Mouse (Mus musculus): ENCODE results near the gene Ift27. TPM values are rescaled to one million over a fixed set of nuclear protein-coding genes. Genes with fewer than 3 reads are reported as not detected.

Gene Ift27
- total RNA-seq, 2 experiments from 2014 or later, result 35.4 to 42.3 TPM

- intact Hi-C loops (cut with DNase I), result loop anchor here (5.0 kb wide), 3 partner anchors 58 to 247 kb away; no protein-coding TSS in a partner anchor
- DNase-seq (ENCODE audit: low spot score in 2 of 2), result no peak
These were observed 959 bp upstream of the Ift27 start for GRCm38 (mm10) chr15:78174887-78175245.

GRCm38 (mm10) chr15:78172899-78173817 lies 749 bp downstream of the Ift27 start:
- no peak for DNase-seq (ENCODE audit: low spot score in 2 of 2)
- intact Hi-C loops (cut with DNase I), result loop anchor here (1.0 to 5.0 kb wide), 3 partner anchors 56 to 191 kb away; no protein-coding TSS in a partner anchor

- peak; percentile 57 to 83 for DNase-seq (ENCODE audit: low spot score in 2 of 2)
- intact Hi-C loops (cut with DNase I), result loop anchor here (1.0 to 5.0 kb wide), 3 partner anchors 55 to 190 kb away; no protein-coding TSS in a partner anchor
These were observed 1.5 kb downstream of the Ift27 start for GRCm38 (mm10) chr15:78172256-78172898.

- intact Hi-C loops (cut with DNase I), result loop anchor here (1.0 to 5.0 kb wide), 3 partner anchors 54 to 189 kb away; no protein-coding TSS in a partner anchor
- DNase-seq (ENCODE audit: low spot score in 2 of 2), result peak; percentile 48 to 81
These were observed 2.3 kb downstream of the Ift27 start for GRCm38 (mm10) chr15:78171651-78172050.

- intact Hi-C loops (cut with DNase I), result loop anchor here (5.0 kb wide), 2 partner anchors 53 to 98 kb away; no protein-coding TSS in a partner anchor
- no peak for DNase-seq (ENCODE audit: low spot score in 2 of 2)
These were observed 3.2 kb downstream of the Ift27 start for GRCm38 (mm10) chr15:78170708-78171107.

- DNase-seq (ENCODE audit: low spot score in 2 of 2), result peak; percentile 44 to 63
- intact Hi-C loops (cut with DNase I), result no loop called here
These were observed 4.3 kb downstream of the Ift27 start for GRCm38 (mm10) chr15:78169566-78169965.

- no peak for DNase-seq (ENCODE audit: low spot score in 2 of 2)
These were observed 8.6 kb downstream of the Ift27 start for GRCm38 (mm10) chr15:78165292-78165691.

GRCm38 (mm10) chr15:78164466-78164865 lies 9.4 kb downstream of the Ift27 start:
- DNase-seq (ENCODE audit: low spot score in 2 of 2), result no peak
- intact Hi-C loops (cut with DNase I), result no loop called here

More at GRCm38 (mm10) chr15:78165292-78165691, 8.6 kb downstream of the Ift27 start:
- intact Hi-C loops (cut with DNase I), result no loop called here

- DNase-seq (ENCODE audit: low spot score in 2 of 2), result no peak
- intact Hi-C loops (cut with DNase I), result no loop called here
These were observed 12.0 kb downstream of the Ift27 start for GRCm38 (mm10) chr15:78161946-78162345.

GRCm38 (mm10) chr15:78158335-78158734 lies 15.6 kb downstream of the Ift27 start:
- intact Hi-C loops (cut with DNase I), result no loop called here
- no peak for DNase-seq (ENCODE audit: low spot score in 2 of 2)

GRCm38 (mm10) chr15:78157824-78158223 lies 16.1 kb downstream of the Ift27 start:
- intact Hi-C loops (cut with DNase I), result no loop called here

GRCm38 (mm10) chr15:78157330-78157729 lies 16.6 kb downstream of the Ift27 start:
- intact Hi-C loops (cut with DNase I), result no loop called here
- no peak for DNase-seq (ENCODE audit: low spot score in 2 of 2)

More at GRCm38 (mm10) chr15:78157824-78158223, 16.1 kb downstream of the Ift27 start:
- DNase-seq (ENCODE audit: low spot score in 2 of 2), result no peak

GRCm38 (mm10) chr15:78155421-78155820 lies 18.5 kb downstream of the Ift27 start:
- DNase-seq (ENCODE audit: low spot score in 2 of 2), result no peak
- intact Hi-C loops (cut with DNase I), result no loop called here

GRCm38 (mm10) chr15:78153045-78153775 lies 20.7 kb downstream of the Ift27 start:
- no peak for DNase-seq (ENCODE audit: low spot score in 2 of 2)
- intact Hi-C loops (cut with DNase I), result no loop called here

GRCm38 (mm10) chr15:78148565-78148964 lies 25.3 kb downstream of the Ift27 start:
- intact Hi-C loops (cut with DNase I), result no loop called here
- no peak for DNase-seq (ENCODE audit: low spot score in 2 of 2)

- intact Hi-C loops (cut with DNase I), result no loop called here
- no peak for DNase-seq (ENCODE audit: low spot score in 2 of 2)
These were observed 33.7 kb downstream of the Ift27 start for GRCm38 (mm10) chr15:78140226-78140625.

- intact Hi-C loops (cut with DNase I), result no loop called here
These were observed 39.3 kb downstream of the Ift27 start for GRCm38 (mm10) chr15:78134606-78135005.

GRCm38 (mm10) chr15:78133389-78133788 lies 40.5 kb downstream of the Ift27 start:
- intact Hi-C loops (cut with DNase I), result no loop called here
- DNase-seq (ENCODE audit: low spot score in 2 of 2), result no peak

More at GRCm38 (mm10) chr15:78134606-78135005, 39.3 kb downstream of the Ift27 start:
- DNase-seq (ENCODE audit: low spot score in 2 of 2), result no peak

GRCm38 (mm10) chr15:78119704-78120103 lies 54.2 kb downstream of the Ift27 start, which contains the start of gene Cacng2:
Gene Cacng2 (minus strand): TSS chr15:78120028.
- intact Hi-C loops (cut with DNase I), result loop anchor here (5.0 kb wide), 4 partner anchors 52 to 137 kb away; partner anchors contain the start of gene Ift27
- DNase-seq (ENCODE audit: low spot score in 2 of 2), result peak; percentile 89 to 93
